Mouse (Mus musculus) neural tube, embryonic 13.5 days (tissue): Measurements from ENCODE around the gene Arfgef2. TPM values are rescaled to one million over a fixed set of nuclear protein-coding genes. Genes with fewer than 3 reads are reported as not detected.

ENCODE experiments used
- ATAC-seq: fragments of 200-750 bp; cut with Nextera tagmentation; 2 replicates; pipeline ENCODE4 v1.8.0; 2017; ENCODE audit warnings: low read depth, mild to moderate bottlenecking, moderate TSS enrichment, moderate library complexity
- H3K27ac ChIP-seq: fragments of 300-500 bp; sonication (generic); replicated peaks from 2 replicates; pipeline ENCODE4 v1.5.1; 2015; ENCODE audit warnings: moderate library complexity, mild to moderate bottlenecking, inconsistent platforms
- H3K27me3 ChIP-seq: fragments of 300-500 bp; sonication (generic); 2 replicates; pipeline ENCODE4 v1.6.1; 2015; ENCODE audit warnings: mild to moderate bottlenecking, inconsistent platforms
- H3K36me3 ChIP-seq: fragments of 300-500 bp; sonication (generic); 2 replicates; pipeline ENCODE4 v1.6.1; 2015; ENCODE audit warnings: mild to moderate bottlenecking, inconsistent platforms
- H3K4me1 ChIP-seq: fragments of 300-500 bp; sonication (generic); replicated peaks from 2 replicates; pipeline ENCODE4 v1.6.1; 2015; ENCODE audit warnings: inconsistent platforms
- H3K4me2 ChIP-seq: fragments of 300-500 bp; sonication (generic); 2 replicates; pipeline ENCODE4 v1.6.1; 2015; ENCODE audit warnings: inconsistent platforms, mild to moderate bottlenecking, moderate library complexity
- H3K4me3 ChIP-seq: fragments of 300-500 bp; sonication (generic); 2 replicates; pipeline ENCODE4 v1.5.1; 2015; ENCODE audit warnings: mild to moderate bottlenecking, inconsistent platforms
- H3K9ac ChIP-seq: fragments of 300-500 bp; sonication (generic); 2 replicates; pipeline ENCODE4 v1.6.1; 2015; ENCODE audit warnings: moderate library complexity, mild to moderate bottlenecking, inconsistent platforms
- H3K9me3 ChIP-seq: fragments of 300-500 bp; sonication (generic); 2 replicates; pipeline ENCODE4 v1.6.1; 2016; ENCODE audit warnings: inconsistent platforms
- WGBS: fragments of 180-500 bp; shearing (Covaris S2); methylation state at CpG from one replicate; pipeline ENCODE4 v1.1.7; 2015; 5-methylcytosine and 5-hydroxymethylcytosine counted together
- polyA plus RNA-seq: library from polyadenylated mRNA; unstranded; fragments of >200 nt; fragmentation: Nextera tagmentation; extraction: Ambion mirVana; gene quantifications from 2 replicates; pipeline ENCODE4 v1.2.1, GENCODE M21; 2015

Gene Arfgef2
- polyA plus RNA-seq, 1 experiment from 2014 or later: 4.4 TPM

DNA sequence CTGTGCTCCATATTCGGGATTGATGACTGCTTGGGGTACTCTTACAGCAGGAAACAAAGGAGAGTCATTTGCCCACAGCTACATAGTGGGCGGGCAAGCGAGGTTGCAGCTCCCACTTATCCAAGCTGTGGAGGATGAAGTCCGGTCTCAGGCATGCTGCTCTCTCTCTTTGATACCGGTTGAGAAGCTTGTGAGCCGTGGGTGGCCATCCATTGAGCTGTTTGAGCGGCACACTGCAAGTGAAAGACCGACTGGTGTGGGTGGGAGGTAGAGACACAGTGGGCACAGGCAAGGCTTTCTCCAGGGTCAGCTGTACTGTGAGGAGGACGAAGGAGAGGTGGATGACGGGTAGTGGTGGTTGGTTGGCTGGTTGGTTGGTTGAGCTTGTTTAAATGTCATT, 5.4 kb downstream of the Arfgef2 start:
- H3K36me3 ChIP-seq: no peaks in the 10 kb centered on the region
- H3K9me3 ChIP-seq: no peaks in the 10 kb centered on the region
- no peak overlapping the region for H3K9ac ChIP-seq
- ATAC-seq: no peak
- no peaks in the 10 kb centered on the region for H3K27me3 ChIP-seq
- H3K4me1 ChIP-seq: peaks cover 12% of the 10 kb centered on the region
- no peak overlapping the region for H3K27ac ChIP-seq
- H3K4me3 ChIP-seq: no peak overlapping the region
- 87% methylated on average over 10 of the region's 10 CpGs for WGBS
- no peak overlapping the region for H3K4me2 ChIP-seq

GRCm38 (mm10) chr2:166818463-166819143, 13.2 kb downstream of the Arfgef2 start:
- Histone ChIP-seq H3K27ac (no peak overlapping the region), H3K36me3 (no peaks in the 10 kb centered on the region), H3K4me1 (peaks cover 7% of the 10 kb centered on the region; the same call in 1 of the 2 replicates), H3K27me3 (no peaks in the 10 kb centered on the region), H3K9ac (no peak overlapping the region), H3K4me3 (no peak overlapping the region), H3K9me3 (no peaks in the 10 kb centered on the region), H3K4me2 (no peak overlapping the region)
- ATAC-seq: no peak
- WGBS: 85% methylated on average over 9 of the region's 9 CpGs

DNA sequence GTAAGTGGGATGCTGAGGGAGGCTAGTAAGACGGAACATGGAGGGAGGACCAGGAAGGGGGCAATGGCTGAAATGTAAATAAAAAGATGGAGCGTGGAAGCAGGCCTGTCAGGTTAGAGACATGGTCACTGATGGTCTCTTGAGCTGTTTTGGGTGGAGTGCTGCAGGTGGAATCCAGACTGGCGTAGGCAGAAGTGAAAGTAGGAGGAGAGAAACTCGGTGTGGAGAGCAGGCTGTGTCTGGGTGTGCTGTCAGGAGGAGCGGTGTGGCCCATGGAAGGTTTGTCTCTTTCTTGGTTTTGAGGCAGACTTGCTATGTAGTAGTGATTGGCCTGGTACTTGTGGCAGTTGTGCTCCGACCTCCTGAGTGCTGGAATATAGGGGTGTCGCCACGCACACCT, 14.5 kb downstream of the Arfgef2 start:
- H3K27me3 ChIP-seq: no peaks in the 10 kb centered on the region
- no peak overlapping the region for H3K4me2 ChIP-seq
- H3K9ac ChIP-seq: no peak overlapping the region
- no peaks in the 10 kb centered on the region for H3K36me3 ChIP-seq
- H3K4me3 ChIP-seq: no peak overlapping the region
- H3K27ac ChIP-seq: no peak overlapping the region
- peaks cover 7% of the 10 kb centered on the region; the same call in 1 of the 2 replicates for H3K4me1 ChIP-seq
- H3K9me3 ChIP-seq: no peaks in the 10 kb centered on the region
- no peak for ATAC-seq
- WGBS: 87% methylated on average over 8 of the region's 8 CpGs

GRCm38 (mm10) chr2:166820844-166821243, 15.5 kb downstream of the Arfgef2 start:
- 52% methylated on average over 2 of the region's 2 CpGs for WGBS
- no peak overlapping the region for H3K4me2 ChIP-seq
- 0 out of 2 replicates have a peak, but pooled peaks have one; percentile 19 for ATAC-seq

GRCm38 (mm10) chr2:166821406-166821805, 16.0 kb downstream of the Arfgef2 start:
- peaks cover 7% of the 10 kb centered on the region; the same call in 1 of the 2 replicates for H3K4me1 ChIP-seq
- H3K36me3 ChIP-seq: no peaks in the 10 kb centered on the region
- H3K4me3 ChIP-seq: no peak overlapping the region
- H3K9ac ChIP-seq: no peak overlapping the region
- H3K9me3 ChIP-seq: no peaks in the 10 kb centered on the region
- H3K4me2 ChIP-seq: no peak overlapping the region
- no peak overlapping the region for H3K27ac ChIP-seq
- no peak for ATAC-seq
- no peaks in the 10 kb centered on the region for H3K27me3 ChIP-seq
- 90% methylated on average over 3 of the region's 3 CpGs for WGBS

More at GRCm38 (mm10) chr2:166820844-166821243, 15.5 kb downstream of the Arfgef2 start:
- Histone ChIP-seq H3K9ac (no peak overlapping the region), H3K4me3 (no peak overlapping the region), H3K27me3 (no peaks in the 10 kb centered on the region), H3K4me1 (peaks cover 7% of the 10 kb centered on the region; the same call in 1 of the 2 replicates), H3K27ac (no peak overlapping the region), H3K9me3 (no peaks in the 10 kb centered on the region), H3K36me3 (no peaks in the 10 kb centered on the region)

GRCm38 (mm10) chr2:166822119-166822826, 16.9 kb downstream of the Arfgef2 start:
- Histone ChIP-seq H3K9ac (no peak overlapping the region), H3K4me2 (no peak overlapping the region), H3K36me3 (no peaks in the 10 kb centered on the region), H3K4me3 (no peak overlapping the region), H3K4me1 (peaks cover 7% of the 10 kb centered on the region; the same call in 1 of the 2 replicates), H3K9me3 (no peaks in the 10 kb centered on the region), H3K27ac (no peak overlapping the region), H3K27me3 (no peaks in the 10 kb centered on the region)
- ATAC-seq: no peak
- 80% methylated on average over 10 of the region's 10 CpGs for WGBS

DNA sequence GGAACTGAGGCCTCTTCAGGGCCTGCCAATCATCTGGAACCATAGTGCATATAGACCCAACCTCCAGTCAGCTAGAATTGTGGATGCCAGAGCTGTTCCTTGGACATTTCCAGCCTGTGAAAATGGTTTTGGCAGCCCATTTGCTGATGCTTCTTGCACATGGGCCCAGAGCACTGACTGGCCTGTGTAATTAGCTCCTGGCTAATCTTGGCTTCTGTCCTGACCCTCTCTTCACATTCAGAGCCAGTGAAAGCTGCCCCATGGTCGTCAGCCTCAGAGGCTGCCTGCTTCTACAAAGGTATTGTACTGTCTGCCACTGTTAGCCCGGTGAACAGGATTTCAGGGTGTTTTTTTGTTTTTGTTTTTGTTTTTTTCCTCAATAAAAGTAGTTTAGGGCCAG, 17.5 kb downstream of the Arfgef2 start:
- H3K9ac ChIP-seq: no peak overlapping the region
- no peaks in the 10 kb centered on the region for H3K9me3 ChIP-seq
- WGBS: 81% methylated on average over 2 of the region's 2 CpGs
- peaks cover 7% of the 10 kb centered on the region; the same call in 1 of the 2 replicates for H3K4me1 ChIP-seq
- no peaks in the 10 kb centered on the region for H3K36me3 ChIP-seq
- no peaks in the 10 kb centered on the region for H3K27me3 ChIP-seq
- ATAC-seq: no peak
- no peak overlapping the region for H3K4me2 ChIP-seq
- H3K27ac ChIP-seq: no peak overlapping the region; the same call in 1 of the 2 replicates
- H3K4me3 ChIP-seq: no peak overlapping the region

- Histone ChIP-seq H3K4me2 (no peak overlapping the region), H3K36me3 (no peaks in the 10 kb centered on the region), H3K9ac (no peak overlapping the region), H3K4me1 (peaks cover 7% of the 10 kb centered on the region; the same call in 1 of the 2 replicates), H3K27me3 (no peaks in the 10 kb centered on the region), H3K27ac (no peak overlapping the region), H3K4me3 (no peak overlapping the region), H3K9me3 (no peaks in the 10 kb centered on the region)
- 93% methylated on average over 5 of the region's 5 CpGs for WGBS
- ATAC-seq: no peak
Measured at GRCm38 (mm10) chr2:166824386-166824785, 19.0 kb downstream of the Arfgef2 start.

DNA sequence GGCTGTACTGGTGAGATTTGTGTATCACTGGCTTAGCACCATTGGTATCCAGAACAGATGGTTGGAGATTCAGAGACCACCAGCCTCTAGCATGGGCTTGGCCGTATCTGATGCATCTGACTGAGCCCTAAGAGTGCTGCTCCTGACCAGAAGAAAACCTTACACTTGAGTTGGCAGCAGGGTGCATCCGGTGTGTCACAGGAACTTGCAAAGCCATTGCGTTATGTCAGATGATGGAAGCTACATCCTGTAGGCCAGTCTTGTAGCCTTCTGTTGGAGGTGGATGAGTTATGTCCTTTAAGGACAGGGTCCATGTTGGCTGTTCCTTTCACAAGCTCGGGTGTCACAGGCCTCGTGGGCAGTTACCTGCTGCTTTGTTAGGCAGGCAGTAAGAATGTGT, 19.6 kb downstream of the Arfgef2 start:
- Histone ChIP-seq H3K4me3 (no peak overlapping the region), H3K4me1 (peaks cover 7% of the 10 kb centered on the region; the same call in 1 of the 2 replicates), H3K36me3 (no peaks in the 10 kb centered on the region), H3K9me3 (no peaks in the 10 kb centered on the region), H3K9ac (no peak overlapping the region), H3K27me3 (no peaks in the 10 kb centered on the region), H3K27ac (no peak overlapping the region), H3K4me2 (no peak overlapping the region)
- 93% methylated on average over 5 of the region's 5 CpGs for WGBS
- ATAC-seq: no peak

DNA sequence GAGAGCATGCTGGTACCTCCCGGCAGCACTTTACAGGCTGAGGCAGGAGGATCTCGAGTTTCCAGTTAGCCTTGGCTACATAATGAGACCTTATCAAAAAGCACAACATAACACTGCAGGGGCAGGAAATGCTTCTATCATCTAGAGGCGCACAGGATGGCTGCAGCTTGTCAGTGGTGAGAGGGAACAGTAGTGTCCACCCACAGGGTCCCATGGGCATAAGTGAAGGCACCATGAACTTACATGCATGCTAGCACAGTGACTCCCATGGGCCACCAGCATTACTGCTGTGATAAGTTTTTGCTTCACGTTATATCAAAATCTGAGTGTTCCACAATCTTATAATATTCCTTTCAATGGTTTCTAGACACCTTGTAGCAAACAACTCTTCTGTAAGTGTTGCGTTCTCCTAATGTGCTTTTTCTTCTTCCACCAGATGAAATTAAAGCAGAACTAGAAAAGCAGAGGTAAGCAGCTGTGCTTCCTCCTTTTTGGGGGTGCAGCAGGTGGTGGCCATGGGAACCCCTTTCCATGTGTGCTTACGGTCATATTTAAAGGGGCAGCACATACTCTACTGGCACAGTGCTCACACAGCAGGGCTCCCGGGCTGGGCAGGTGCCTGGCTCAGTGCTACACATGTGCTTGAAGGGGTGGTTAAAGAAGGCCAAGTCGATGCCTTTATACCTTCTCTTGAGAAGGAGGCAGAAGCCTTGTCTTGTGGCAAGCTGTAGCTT, 21.3 kb downstream of the Arfgef2 start:
- no peak overlapping the region for H3K4me3 ChIP-seq
- WGBS: 90% methylated on average over 8 of the region's 8 CpGs
- ATAC-seq: no peak

GRCm38 (mm10) chr2:166828306-166828705, 22.9 kb downstream of the Arfgef2 start:
- Histone ChIP-seq H3K4me1 (no peaks in the 10 kb centered on the region), H3K4me2 (no peak overlapping the region), H3K9me3 (no peaks in the 10 kb centered on the region), H3K27ac (no peak overlapping the region), H3K9ac (no peak overlapping the region), H3K36me3 (no peaks in the 10 kb centered on the region), H3K4me3 (no peak overlapping the region), H3K27me3 (no peaks in the 10 kb centered on the region)
- WGBS: 92% methylated on average over 12 of the region's 12 CpGs
- no peak for ATAC-seq

More for the DNA sequence above, 21.3 kb downstream of the Arfgef2 start:
- Histone ChIP-seq H3K27ac (no peak overlapping the region), H3K36me3 (no peaks in the 10 kb centered on the region), H3K4me1 (no peaks in the 10 kb centered on the region), H3K9ac (no peak overlapping the region), H3K9me3 (no peaks in the 10 kb centered on the region), H3K4me2 (no peak overlapping the region), H3K27me3 (no peaks in the 10 kb centered on the region)

- H3K27ac ChIP-seq: no peak overlapping the region
- no peak overlapping the region for H3K4me3 ChIP-seq
- no peak overlapping the region for H3K4me2 ChIP-seq
- H3K9me3 ChIP-seq: no peaks in the 10 kb centered on the region
- H3K9ac ChIP-seq: no peak overlapping the region
- ATAC-seq: no peak
- peaks cover 6% of the 10 kb centered on the region for H3K36me3 ChIP-seq
- 86% methylated on average over 5 of the region's 5 CpGs for WGBS
- H3K4me1 ChIP-seq: no peaks in the 10 kb centered on the region
- no peaks in the 10 kb centered on the region for H3K27me3 ChIP-seq
Measured at GRCm38 (mm10) chr2:166830350-166830749, 25.0 kb downstream of the Arfgef2 start.
